Mouse (Mus musculus): ENCODE results near the gene 1700008O03Rik.
A peak's percentile ranks its signal among the peaks of the same experiment; 100 is the strongest.

Gene 1700008O03Rik

GRCm38 (mm10) chr7:44375207-44375606 is 10.4 kb downstream of the 1700008O03Rik start:
- no peak for DNase-seq

GRCm38 (mm10) chr7:44374756-44375155 is 10.9 kb downstream of the 1700008O03Rik start:
- no peak for DNase-seq

DNA sequence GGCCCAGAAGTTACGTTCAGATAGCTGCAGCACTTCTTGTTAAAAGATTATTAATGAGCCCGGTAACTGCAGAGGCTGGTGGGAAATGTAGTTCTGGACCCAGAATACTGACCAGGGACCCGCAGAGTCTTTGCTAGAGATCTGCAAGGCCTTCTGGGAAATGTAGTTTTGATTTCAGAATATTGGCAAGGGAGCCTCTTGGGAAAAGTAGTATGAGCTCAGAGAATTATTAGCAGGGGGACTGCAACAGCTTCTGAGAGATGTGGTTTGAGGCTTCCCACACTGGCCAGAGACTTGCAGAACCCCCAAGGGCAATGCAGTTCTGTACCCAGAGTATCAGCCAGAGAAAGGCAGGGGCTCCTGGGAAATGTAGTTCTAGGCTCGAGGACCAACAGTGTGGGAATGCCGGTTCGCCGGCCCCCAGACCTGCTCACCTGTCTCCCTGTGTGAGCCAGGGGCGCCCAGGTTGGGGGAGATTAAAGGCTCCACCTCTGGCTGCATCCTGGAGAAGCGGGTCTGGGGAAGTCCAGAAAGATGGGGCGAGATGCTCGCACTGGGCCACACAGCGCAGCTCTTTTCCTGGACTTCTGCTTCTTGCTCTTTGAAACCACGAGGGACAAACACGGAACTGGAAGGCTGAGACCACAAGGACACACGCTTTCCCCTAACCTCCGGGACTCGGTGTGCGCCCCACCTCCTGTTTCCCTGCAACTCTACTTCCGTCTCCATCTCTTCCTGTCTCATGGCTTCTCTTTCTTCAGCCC is 11.5 kb downstream of the 1700008O03Rik start:
- DNase-seq, result peak; percentile 85

- no peak for DNase-seq
Observed at GRCm38 (mm10) chr7:44373460-44373859, 12.2 kb downstream of the 1700008O03Rik start.

GRCm38 (mm10) chr7:44372678-44373077 is 12.9 kb downstream of the 1700008O03Rik start:
- DNase-seq, result no peak

DNA sequence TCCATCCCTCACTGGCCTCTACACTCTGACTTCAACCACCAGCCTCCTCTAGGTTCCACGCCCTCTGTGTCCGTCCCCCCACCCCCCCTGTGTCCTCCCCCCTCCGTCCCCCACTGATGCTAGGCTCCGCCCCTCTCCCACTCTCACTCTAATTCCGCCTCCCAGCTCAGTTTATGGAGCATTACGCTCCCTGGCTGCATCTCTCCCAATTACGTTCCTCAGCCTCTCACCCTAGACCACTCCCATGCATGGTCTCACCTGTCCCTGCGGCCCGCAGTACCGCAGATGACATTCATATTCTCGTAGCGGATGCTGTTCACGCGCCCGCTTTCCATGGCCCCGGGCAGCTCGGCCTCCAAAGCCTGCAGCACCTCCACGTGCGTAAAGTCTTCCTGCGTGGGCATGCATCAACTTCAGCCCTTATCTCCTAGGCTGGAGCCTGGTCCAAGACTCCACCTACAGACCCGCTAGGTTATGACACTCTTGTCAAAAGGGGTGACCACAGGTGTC is 24.8 kb downstream of the 1700008O03Rik start:
- DNase-seq, result peak; percentile 20

DNA sequence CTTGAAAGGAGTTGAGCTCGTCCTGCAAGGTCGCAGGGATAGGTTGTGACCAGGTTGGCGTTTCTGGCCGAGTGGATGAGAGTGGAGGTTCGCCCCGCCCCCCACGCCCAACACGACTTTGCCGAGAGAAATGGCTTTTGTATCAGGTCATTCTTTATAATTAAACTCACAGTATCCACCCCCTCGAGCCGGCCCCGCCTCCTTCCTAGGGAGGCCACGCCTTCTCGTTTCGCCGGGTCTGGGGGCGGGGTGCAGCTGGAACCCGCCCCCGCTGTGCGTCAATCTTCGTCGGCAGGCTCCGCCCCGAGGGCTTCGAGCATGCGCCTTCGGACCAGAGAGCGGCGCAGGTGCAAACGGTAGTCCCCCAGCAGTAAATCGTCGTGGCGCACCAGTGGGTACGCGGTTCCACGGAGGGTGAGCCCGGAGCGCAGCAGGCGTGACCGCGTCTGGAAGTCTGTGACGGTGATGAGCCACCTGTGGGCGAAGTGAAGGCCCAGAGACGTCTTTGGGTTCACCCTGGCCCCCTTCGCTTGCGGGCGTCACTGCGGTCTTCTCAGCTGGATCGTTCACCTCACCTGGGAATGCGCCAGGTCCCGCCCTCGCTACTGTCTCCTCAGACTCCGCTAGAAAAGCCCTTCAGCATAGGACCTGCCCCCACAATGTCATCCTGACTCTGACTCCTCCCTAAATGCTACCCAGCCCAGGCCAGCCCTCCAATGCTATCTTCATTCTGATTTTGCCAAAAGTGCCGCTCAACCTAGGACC is 25.5 kb downstream of the 1700008O03Rik start:
- peak; percentile 96 for DNase-seq

DNA sequence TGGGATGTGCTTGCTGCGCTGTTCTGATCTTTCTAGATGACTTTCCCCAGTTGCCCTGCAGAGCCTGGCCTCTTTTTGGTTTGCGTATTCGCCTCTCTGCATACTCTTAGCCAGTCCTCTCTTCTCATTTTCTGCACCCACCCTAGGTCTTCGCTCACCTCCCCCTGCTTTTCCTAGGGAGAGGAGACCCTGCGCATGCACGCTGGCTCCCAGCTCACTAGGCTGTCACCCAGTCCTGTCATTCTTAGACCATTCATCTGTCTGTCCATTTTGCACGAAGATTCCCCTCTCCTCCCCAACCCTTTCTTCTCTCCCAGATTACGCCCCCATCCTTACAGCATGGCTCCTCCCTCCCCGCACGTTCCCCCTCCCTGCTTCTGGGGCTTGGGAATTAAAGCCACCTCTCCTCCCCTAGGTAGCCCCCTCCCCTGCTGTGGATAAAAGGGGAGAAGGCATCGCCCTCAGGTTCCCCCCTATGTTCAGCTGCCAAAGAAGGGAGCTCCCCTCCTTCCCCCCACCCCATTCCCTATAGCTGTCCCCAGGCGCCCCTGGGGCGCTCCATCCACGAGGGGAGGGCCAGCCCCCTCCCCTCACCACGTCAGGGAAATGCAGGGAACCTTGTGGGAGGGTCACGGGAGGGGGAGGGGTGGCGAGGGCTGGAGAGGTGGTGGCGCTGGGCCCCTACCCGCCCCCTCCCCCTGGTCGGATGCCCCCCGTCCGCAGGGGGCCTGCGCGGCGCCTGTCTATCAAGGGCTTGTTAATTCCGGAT is 26.6 kb downstream of the 1700008O03Rik start:
- DNase-seq, result peak; percentile 40

DNA sequence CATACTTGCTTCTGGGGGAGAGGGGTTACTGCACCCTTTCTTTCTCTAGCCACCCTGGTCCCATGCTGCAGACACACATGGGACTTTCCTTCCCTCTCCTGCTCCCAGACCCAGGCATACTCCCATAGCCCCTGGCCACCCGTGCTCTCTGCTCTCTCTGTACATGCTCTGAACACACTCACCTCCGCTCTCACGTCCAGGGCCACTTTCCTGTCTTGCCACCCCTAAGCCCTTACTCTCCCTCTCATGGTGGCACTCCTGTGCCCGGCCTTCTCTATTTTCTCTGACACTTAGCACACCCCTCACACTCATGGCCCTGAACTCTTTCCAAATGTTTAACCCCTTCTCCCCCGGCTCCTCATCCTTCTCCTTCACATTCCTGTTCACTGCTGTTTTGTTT is 27.6 kb downstream of the 1700008O03Rik start:
- no peak for DNase-seq

DNA sequence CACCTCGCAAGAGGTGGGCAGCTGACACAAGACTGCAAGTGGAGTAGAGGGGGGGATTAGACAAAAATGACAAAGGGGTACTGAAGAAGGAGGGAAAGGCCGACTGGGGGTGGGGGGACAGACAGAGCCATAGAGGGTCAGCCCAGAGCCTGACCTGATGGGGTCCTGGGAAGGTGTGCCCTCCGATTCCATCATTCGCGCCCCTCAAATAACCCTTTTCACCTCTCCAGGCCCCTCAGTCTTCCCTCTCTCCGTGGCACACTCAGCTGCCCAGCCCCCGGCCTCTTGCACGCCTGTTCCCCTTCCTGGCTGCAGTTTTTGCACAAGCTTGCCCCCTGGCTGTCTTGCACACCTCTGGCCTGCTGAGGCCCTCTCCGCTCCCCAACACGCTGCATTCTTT is 28.1 kb downstream of the 1700008O03Rik start:
- DNase-seq, result no peak

- peak; percentile 41 for DNase-seq
Observed at GRCm38 (mm10) chr7:44356590-44357481, 28.8 kb downstream of the 1700008O03Rik start.

DNA sequence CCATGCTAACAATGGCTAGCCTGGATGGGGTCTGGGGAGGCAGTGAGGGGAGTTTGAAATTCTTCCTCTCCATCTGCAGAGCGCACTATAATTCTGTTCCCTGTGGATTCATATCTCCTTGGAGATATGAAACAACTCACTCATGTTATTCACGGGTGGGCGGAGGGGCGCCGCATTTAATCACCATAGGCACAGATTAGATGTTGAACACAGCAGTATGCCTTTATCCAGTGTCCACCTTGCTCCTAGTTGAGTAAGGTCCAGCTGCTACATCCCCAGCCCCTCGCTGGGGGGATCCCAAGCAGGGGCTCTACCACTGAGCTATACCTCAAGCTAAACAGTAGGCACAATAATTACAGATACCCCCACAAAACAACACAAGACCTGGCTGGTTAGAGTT is 30.2 kb downstream of the 1700008O03Rik start:
- no peak for DNase-seq

GRCm38 (mm10) chr7:44353601-44354340 is 31.8 kb downstream of the 1700008O03Rik start:
- peak; percentile 65 for DNase-seq

- no peak for DNase-seq
Observed at GRCm38 (mm10) chr7:44352750-44353600, 32.6 kb downstream of the 1700008O03Rik start.

DNA sequence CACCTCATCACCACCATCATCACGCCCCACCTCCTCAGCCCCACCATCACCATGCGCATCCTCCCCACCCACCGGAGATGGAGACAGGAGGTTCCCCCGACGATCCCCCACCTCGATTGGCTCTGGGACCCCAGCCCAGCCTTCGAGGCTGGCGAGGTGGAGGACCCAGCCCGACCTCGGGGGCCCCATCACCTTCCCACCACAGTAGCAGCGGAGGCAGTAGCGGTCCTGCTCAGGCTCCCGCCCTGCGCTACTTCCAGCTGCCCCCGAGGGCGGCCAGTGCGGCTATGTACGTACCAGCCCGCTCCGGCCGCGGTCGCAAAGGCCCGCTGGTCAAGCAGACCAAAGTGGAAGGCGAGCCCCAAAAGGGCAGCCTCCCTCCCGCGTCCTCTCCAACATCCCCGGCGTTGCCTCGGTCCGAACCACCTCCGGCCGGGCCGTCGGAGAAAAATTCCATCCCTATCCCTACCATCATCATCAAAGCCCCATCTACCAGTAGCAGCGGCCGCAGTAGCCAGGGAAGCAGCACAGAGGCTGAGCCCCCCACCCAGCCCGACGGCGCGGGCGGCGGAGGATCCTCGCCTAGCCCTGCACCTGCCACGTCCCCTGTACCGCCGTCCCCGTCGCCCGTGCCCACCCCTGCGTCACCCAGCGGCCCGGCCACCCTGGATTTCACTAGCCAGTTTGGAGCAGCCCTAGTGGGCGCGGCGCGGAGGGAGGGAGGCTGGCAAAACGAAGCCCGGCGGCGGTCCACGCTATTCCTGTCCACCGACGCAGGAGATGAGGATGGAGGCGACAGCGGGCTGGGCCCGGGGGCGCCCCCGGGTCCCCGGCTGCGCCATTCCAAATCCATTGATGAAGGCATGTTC is 33.5 kb downstream of the 1700008O03Rik start:
- DNase-seq, result no peak

DNA sequence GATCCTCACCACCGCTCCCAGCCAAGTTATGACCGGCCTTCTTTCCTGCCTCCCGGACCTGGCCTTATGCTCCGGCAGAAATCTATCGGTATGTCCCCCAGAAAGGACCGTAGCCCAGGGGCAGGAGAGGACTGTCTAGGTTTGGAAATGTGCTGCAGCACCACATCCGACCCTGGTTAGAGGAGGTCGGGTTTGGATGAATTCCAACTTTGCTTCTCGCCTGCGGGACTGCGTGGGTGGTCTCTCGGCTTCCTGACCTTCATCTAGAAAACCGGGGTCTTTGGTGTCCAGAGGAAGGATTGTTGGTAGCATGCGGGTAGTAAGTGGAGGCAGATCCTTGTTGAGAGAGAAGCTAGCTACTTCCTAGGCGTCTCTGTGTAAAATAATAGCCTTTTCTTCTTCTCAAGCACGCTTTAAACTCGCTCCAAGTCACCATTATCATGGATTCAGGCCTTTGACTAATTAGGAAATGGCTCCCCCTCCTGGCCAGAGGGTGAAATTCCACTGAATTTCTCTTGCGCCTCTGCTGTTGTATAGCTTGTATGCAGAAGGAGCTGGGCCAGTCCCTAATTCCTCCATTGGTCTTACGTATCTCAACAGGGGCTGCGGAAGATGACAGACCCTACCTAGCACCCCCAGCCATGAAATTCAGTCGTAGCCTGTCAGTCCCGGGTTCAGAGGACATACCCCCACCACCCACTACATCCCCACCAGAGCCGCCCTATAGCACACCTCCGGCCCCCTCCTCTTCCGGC is 34.5 kb downstream of the 1700008O03Rik start:
- peak; percentile 88 for DNase-seq

- DNase-seq, result peak; percentile 34
Observed at GRCm38 (mm10) chr7:44349043-44349442, 36.6 kb downstream of the 1700008O03Rik start.

- no peak for DNase-seq
Observed at GRCm38 (mm10) chr7:44344622-44345021, 41.0 kb downstream of the 1700008O03Rik start.
